Mouse (Mus musculus) kidney, postnatal 36 days (tissue): ENCODE measurements around the gene Nav3.

Source experiments
- DNase-seq, 2 experiments: peaks; one replicate each; pipeline ENCODE4 v3.0.0; 2021 to 2022; ENCODE audit warnings: mixed read lengths in 2 of 2

The Nav3 gene

DNA sequence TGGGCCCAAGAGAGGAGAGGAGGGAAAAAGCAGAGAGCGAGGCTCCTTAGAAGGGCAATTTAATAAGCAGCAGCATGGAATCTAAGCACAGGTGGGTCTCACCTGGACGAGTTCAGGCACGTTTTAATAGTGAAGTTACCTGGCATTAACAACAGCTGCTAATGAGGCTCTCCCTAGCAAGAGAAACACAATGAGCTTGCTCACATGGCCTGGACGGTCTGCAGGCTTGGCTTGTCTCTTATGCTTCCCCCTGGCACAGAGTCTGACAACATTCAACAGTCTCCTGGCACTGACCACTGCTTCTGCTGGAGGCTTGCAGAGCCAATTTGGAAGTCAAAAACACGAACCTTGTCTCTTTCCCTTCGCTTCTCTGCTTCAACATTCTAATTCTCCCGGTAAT is 804.5 kb downstream of the Nav3 start:
- no peak for DNase-seq

DNA sequence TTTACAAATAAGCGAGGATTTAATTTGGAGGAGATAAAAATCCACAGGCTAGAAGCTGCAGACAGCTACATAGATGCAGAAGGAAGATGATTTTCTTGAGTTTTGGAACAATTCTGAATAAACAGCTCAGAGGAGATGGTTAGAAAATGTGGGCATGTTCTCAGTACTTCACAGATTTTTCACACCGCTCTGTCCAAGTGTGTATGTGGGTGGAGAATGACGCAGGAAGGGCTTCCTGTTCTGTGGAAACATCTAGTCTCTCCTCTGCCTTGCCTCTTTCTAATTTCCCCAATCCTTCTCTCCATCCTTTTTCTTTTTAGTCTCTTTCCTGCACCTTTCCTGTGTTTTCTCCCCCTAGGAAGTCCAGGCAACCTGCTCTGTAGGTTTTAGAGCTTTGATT is 812.4 kb downstream of the Nav3 start:
- no peak for DNase-seq

DNA sequence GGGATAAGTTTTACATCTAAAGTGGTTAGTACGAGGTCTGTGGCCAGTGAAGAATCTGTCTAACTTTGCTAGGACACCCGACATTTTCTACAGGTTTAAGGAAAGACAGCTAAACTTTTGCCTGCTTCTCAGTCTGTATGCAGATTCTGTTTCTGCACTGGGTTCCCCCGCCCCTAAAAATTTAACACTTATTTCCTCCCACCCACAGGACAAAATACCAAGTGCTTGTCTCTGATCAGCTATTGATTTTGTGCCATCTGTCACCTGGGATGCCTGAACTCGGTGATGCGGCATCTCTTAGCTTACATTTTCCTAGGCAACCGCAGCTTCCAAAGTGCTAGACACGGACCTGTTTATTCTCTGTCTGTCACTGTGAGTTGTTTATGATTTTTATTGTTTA is 814.2 kb downstream of the Nav3 start:
- DNase-seq = no peak

GRCm38 (mm10) chr10:109637702-109638101 is 818.3 kb downstream of the Nav3 start:
- DNase-seq = no peak
